Mouse (Mus musculus) intestine, postnatal 0 days (tissue): ENCODE measurements at regions not wholly inside any gene's neighbourhood (a gene's known extent, or its start where the extent isn't known, plus 50 kb on each side); places are given as distances from the start of the nearest gene placed in this dataset.

Source experiments
- ATAC-seq: fragments of 200-750 bp; cut with Nextera tagmentation; 2 replicates; pipeline ENCODE4 v1.8.0; 2017; ENCODE audit warnings: mild to moderate bottlenecking, moderate TSS enrichment, moderate library complexity
- H3K27ac ChIP-seq: fragments of 300-500 bp; sonication (generic); 2 replicates; pipeline ENCODE4 v1.5.1; 2014; ENCODE audit warnings: mild to moderate bottlenecking, low read depth, low read length, moderate library complexity
- H3K27me3 ChIP-seq: fragments of 300-500 bp; sonication (generic); replicated peaks from 2 replicates; pipeline ENCODE4 v1.6.1; 2014; ENCODE audit warnings: low read length, mixed read lengths; ENCODE audit not compliant: control insufficient read depth, insufficient read depth
- H3K36me3 ChIP-seq: fragments of 300-500 bp; sonication (generic); 2 replicates; pipeline ENCODE4 v1.6.1; 2014; ENCODE audit warnings: mild to moderate bottlenecking, moderate library complexity; ENCODE audit not compliant: control insufficient read depth, insufficient read depth
- H3K4me1 ChIP-seq: fragments of 300-500 bp; sonication (generic); replicated peaks from 2 replicates; pipeline ENCODE4 v1.6.1; 2014; ENCODE audit warnings: antibody characterized with exemption, low read length, mixed read lengths; ENCODE audit not compliant: control insufficient read depth, insufficient read depth
- H3K4me2 ChIP-seq: fragments of 300-500 bp; sonication (generic); replicated peaks from 2 replicates; pipeline ENCODE4 v1.6.1; 2014; ENCODE audit warnings: low read depth, mild to moderate bottlenecking, moderate library complexity
- H3K4me3 ChIP-seq: fragments of 300-500 bp; sonication (generic); 2 replicates; pipeline ENCODE4 v1.5.1; 2014; ENCODE audit warnings: low read depth, low read length
- H3K9ac ChIP-seq: fragments of 300-500 bp; sonication (generic); 2 replicates; pipeline ENCODE4 v1.6.1; 2014; ENCODE audit warnings: mild to moderate bottlenecking, low read depth, low read length
- H3K9me3 ChIP-seq: fragments of 300-500 bp; sonication (generic); 2 replicates; pipeline ENCODE4 v1.6.1; 2016; ENCODE audit warnings: mixed run types; ENCODE audit not compliant: control insufficient read depth
- CTCF ChIP-seq: sonication (generic); IDR thresholded peaks from 2 replicates; pipeline ENCODE4 v1.5.1; 2016; ENCODE audit warnings: low read depth, mild to moderate bottlenecking, control low read depth, antibody characterized with exemption, moderate library complexity
- WGBS: fragments of 180-500 bp; shearing (Covaris S2); extraction: QIAGEN DNeasy Blood & Tissue Kit; methylation state at CpG from one replicate; pipeline ENCODE4 v1.1.7; 2014; 5-methylcytosine and 5-hydroxymethylcytosine counted together

DNA sequence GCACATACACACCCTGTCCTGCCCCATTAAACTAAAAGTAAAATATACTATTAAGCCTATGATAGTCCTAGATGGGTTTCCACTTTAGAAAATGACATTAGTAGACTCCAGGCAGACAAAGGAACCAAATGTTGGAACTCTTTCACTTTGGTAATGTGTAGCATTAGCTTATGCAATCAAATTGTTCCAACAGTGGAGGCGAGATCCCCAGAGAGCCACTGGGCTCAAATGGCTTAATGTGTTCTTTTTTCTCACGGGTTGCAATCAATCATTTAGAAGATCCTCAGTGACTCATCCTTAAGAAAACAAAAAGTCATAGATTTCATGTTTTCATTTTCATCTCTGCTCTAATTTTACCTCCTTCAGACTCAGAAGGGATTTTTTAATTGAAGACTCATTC, 102.0 kb upstream of the Ednra start:
- H3K36me3 ChIP-seq: no peaks in the 10 kb centered on the region
- no peak for ATAC-seq
- 41% methylated on average over 2 of the region's 2 CpGs for WGBS
- H3K4me1 ChIP-seq: no peaks in the 10 kb centered on the region
- H3K4me3 ChIP-seq: no peak overlapping the region
- H3K27ac ChIP-seq: no peak overlapping the region
- H3K9me3 ChIP-seq: no peaks in the 10 kb centered on the region
- H3K9ac ChIP-seq: no peak overlapping the region
- H3K4me2 ChIP-seq: no peak overlapping the region
- H3K27me3 ChIP-seq: no peaks in the 10 kb centered on the region
- TF ChIP-seq CTCF: no peak

- Histone ChIP-seq H3K4me2 (no peak overlapping the region), H3K4me3 (no peak overlapping the region), H3K4me1 (no peaks in the 10 kb centered on the region), H3K27me3 (no peaks in the 10 kb centered on the region), H3K9ac (no peak overlapping the region), H3K27ac (no peak overlapping the region), H3K9me3 (no peaks in the 10 kb centered on the region), H3K36me3 (no peaks in the 10 kb centered on the region)
- 69% methylated on average over 7 of the region's 7 CpGs for WGBS
- TF ChIP-seq CTCF: no peak
- no peak for ATAC-seq
Observed at GRCm38 (mm10) chr8:77828079-77828478, 103.8 kb upstream of the Ednra start.

- Histone ChIP-seq H3K4me1 (no peaks in the 10 kb centered on the region), H3K9me3 (no peaks in the 10 kb centered on the region), H3K27ac (no peak overlapping the region), H3K36me3 (no peaks in the 10 kb centered on the region), H3K9ac (no peak overlapping the region), H3K4me2 (no peak overlapping the region), H3K4me3 (no peak overlapping the region), H3K27me3 (no peaks in the 10 kb centered on the region)
- no peak for TF ChIP-seq CTCF
- WGBS: 55% methylated on average over 5 of the region's 5 CpGs
- ATAC-seq: no peak
Observed at GRCm38 (mm10) chr8:77829126-77829748, 105.0 kb upstream of the Ednra start.

- H3K27ac ChIP-seq: no peak overlapping the region
- H3K4me2 ChIP-seq: no peak overlapping the region
- no peak overlapping the region for H3K4me3 ChIP-seq
- WGBS: 42% methylated on average over 5 of the region's 5 CpGs
- H3K27me3 ChIP-seq: no peaks in the 10 kb centered on the region
- no peak for TF ChIP-seq CTCF
- no peaks in the 10 kb centered on the region for H3K4me1 ChIP-seq
- no peaks in the 10 kb centered on the region for H3K36me3 ChIP-seq
- no peak for ATAC-seq
- H3K9me3 ChIP-seq: no peaks in the 10 kb centered on the region
- no peak overlapping the region for H3K9ac ChIP-seq
Observed at GRCm38 (mm10) chr8:77829764-77830163, 105.5 kb upstream of the Ednra start.

- 72% methylated on average over 6 of the region's 6 CpGs for WGBS
- ATAC-seq: no peak
- H3K27ac ChIP-seq: no peak overlapping the region
- no peaks in the 10 kb centered on the region for H3K9me3 ChIP-seq
- H3K4me3 ChIP-seq: no peak overlapping the region
- TF ChIP-seq CTCF: no peak
- no peak overlapping the region for H3K9ac ChIP-seq
- no peaks in the 10 kb centered on the region for H3K27me3 ChIP-seq
- no peak overlapping the region for H3K4me2 ChIP-seq
- no peaks in the 10 kb centered on the region for H3K36me3 ChIP-seq
- H3K4me1 ChIP-seq: no peaks in the 10 kb centered on the region
Observed at GRCm38 (mm10) chr8:77834283-77834682, 110.0 kb upstream of the Ednra start.

GRCm38 (mm10) chr8:77836902-77837489, 112.7 kb upstream of the Ednra start:
- H3K27ac ChIP-seq: no peak overlapping the region
- no peaks in the 10 kb centered on the region for H3K36me3 ChIP-seq
- no peak overlapping the region for H3K4me3 ChIP-seq
- no peaks in the 10 kb centered on the region for H3K4me1 ChIP-seq
- H3K9me3 ChIP-seq: no peaks in the 10 kb centered on the region
- no peak for TF ChIP-seq CTCF
- H3K9ac ChIP-seq: no peak overlapping the region
- no peak for ATAC-seq
- H3K4me2 ChIP-seq: no peak overlapping the region
- WGBS: 53% methylated on average over 5 of the region's 5 CpGs
- no peaks in the 10 kb centered on the region for H3K27me3 ChIP-seq
